Mouse (Mus musculus): ENCODE measurements around the gene Bcap31. TPM values are rescaled to one million over a fixed set of nuclear protein-coding genes. Genes with fewer than 3 reads are reported as not detected.
A peak's percentile ranks its signal among the peaks of the same experiment; 100 is the strongest.
"Not testable (repeated sequence)": the region's sequence is repeated elsewhere in the genome, so short reads cannot be mapped to it uniquely, and the experiment has no call there.

Gene Bcap31
- 1.6 and 1.8 TPM in 2 replicates for polyA plus RNA-seq (2012)

DNA sequence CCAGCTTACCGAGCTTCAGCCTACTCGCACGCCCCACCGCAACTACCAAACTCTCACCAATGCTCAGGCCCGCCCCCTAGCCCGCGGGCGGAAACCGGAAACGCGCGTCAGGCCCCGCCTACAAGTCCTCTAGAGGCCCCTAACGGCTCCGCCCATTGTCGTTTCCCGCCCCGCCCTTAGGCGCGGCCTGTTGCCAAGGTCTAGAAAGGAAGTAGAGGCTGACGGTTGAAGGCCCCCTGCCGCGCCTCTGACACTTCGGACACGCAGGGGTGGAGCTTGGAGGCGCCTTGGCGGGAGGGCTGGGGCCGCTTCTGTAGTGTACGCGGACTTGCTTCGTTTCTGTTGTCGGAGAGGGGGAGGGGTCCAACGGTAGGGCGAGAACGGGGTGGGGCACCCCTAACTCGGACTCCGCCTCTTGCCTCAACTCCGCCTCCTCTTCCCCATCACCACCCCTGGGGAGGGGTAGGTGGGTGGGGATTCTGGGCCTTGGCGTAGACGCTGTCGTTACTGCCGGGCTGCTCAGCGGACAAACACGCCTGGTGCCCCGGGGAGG, at the start of gene Bcap31, which contains the start of gene Abcd1:
TSS of gene Bcap31 (minus strand) at position 67 of the 553 bp plus-strand sequence.
TSS of gene Abcd1 (plus strand) at position 489 of the 553 bp plus-strand sequence.
- Histone ChIP-seq H3K9me3 (ENCODE audit: control insufficient read depth, low read length) (peaks cover 12% of the 10 kb centered on the region), H3K27me3 (ENCODE audit: control insufficient read depth) (peaks cover 7% of the 10 kb centered on the region; the same call in 1 of the 2 replicates), H3K4me3 (replicated peaks) (peak within 1 kb of the TSS; percentile 85), H3K36me3 (ENCODE audit: control insufficient read depth) (peaks cover 32% of the 10 kb centered on the region), H3K4me1 (ENCODE audit: control insufficient read depth) (peaks cover 48% of the 10 kb centered on the region)
- TF ChIP-seq GATA1 (IDR thresholded peaks at IDR 0.05; ENCODE audit: low read length) (no peak), TAL1 (IDR thresholded peaks at IDR 0.05; ENCODE audit: low read length) (no peak)

DNA sequence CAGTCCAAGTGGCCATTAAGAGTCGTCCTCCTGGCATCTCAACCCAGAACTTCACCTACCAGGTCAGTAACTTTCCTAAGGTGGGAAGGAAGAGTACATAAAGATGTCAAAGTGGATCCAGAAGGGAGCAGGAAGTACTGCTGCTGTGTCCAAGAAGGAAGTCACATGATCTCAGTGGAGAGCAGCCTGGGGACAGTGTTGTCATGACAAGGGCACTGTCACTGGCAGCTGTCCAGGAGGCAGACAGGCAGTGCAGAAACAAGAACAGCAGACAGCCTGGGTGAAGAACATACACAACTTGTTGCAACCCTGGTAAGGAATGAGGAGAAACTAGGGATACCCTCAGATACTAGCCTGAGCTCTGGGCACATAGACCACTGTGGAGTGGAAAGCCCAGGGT, 49.3 kb upstream of the Bcap31 start:
- no peaks in the 10 kb centered on the region; the same call in 1 of the 2 replicates for H3K27me3 ChIP-seq (ENCODE audit: control insufficient read depth)
- H3K4me1 ChIP-seq (ENCODE audit: control insufficient read depth): no peaks in the 10 kb centered on the region
- no peaks in the 10 kb centered on the region for H3K9me3 ChIP-seq (ENCODE audit: control insufficient read depth, low read length)
- H3K36me3 ChIP-seq (ENCODE audit: control insufficient read depth): no peaks in the 10 kb centered on the region
- TF ChIP-seq GATA1 (IDR thresholded peaks at IDR 0.05; ENCODE audit: low read length) (no peak), TAL1 (IDR thresholded peaks at IDR 0.05; ENCODE audit: low read length) (no peak)
- no peak overlapping the region for H3K4me3 ChIP-seq (replicated peaks)

DNA sequence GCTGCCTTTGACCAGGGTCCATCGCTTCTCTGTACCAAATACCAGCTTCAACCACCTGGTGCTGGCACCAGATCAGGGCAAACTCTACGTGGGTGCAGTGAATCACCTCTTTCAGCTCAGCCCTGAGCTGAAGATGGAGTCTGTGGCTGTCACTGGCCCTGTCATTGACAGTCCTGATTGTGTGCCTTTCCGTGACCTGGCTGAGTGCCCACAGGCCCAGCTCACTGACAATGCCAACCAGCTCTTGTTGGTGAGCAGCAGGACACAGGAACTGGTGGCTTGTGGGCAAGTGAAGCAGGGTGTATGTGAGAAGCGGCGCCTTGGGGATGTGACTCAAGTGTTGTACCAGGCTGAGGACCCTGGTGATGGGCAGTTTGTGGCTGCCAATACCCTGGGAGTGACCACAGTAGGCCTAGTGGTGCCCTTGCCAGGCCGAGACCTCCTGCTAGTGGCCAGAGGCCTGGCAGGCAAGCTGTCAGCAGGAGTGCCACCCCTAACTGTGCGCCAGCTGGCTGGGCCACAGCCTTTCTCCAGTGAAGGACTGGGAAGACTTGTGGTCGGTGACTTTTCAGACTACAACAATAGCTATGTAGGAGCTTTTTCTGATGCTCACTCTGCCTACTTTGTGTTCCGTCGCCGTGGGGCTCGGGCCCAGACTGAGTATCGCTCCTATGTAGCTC, 42.8 kb upstream of the Bcap31 start:
- H3K4me3 ChIP-seq (replicated peaks): no peak overlapping the region
- H3K4me1 ChIP-seq (ENCODE audit: control insufficient read depth): no peaks in the 10 kb centered on the region
- TF ChIP-seq TAL1 (IDR thresholded peaks at IDR 0.05; ENCODE audit: low read length) (no peak), GATA1 (IDR thresholded peaks at IDR 0.05; ENCODE audit: low read length) (no peak)
- H3K36me3 ChIP-seq (ENCODE audit: control insufficient read depth): no peaks in the 10 kb centered on the region
- peaks cover 5% of the 10 kb centered on the region; the same call in 1 of the 2 replicates for H3K27me3 ChIP-seq (ENCODE audit: control insufficient read depth)
- H3K9me3 ChIP-seq (ENCODE audit: control insufficient read depth, low read length): no peaks in the 10 kb centered on the region

DNA sequence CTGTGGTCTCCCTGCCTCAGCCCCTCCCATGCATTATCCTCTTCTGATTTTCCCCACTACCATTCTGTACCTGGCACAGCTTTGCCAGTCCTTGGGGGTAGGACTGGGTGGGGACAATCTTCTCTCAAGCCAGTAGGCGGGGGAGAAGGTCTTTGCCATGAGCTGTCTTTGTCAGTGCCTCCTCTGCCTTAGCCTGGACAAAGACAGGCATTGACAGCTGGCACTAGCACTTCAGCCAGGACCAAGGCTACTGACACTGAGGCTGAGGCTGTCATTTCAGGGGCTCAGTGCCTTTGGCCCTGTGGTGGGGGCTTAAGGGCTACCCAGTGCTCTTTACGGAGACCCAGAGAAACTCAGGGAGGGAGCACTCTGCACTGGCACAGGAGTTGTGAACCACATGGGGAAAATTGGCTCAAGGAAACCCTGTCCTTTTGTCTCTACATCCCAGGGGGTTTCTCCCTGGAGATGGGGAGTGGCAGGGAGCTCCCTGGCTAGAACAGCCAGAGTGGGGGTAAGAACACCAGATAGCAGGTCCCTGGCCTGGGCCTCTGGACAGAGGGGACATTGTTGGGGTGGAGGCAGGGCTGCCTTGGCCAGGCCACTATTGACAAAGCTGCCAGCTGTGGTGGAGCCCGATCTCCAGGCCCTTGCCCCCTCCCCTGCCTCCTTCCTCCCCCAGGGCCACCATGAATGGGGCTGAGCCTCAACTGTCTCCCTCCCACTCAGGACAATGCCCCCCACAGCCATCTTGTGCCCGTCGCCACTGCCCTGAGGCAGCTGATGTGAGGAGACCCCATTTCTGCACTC, 40.6 kb upstream of the Bcap31 start, which contains the start of gene Plxnb3:
TSS of gene Plxnb3 (plus strand) at position 757 of the 807 bp plus-strand sequence.
- H3K27me3 ChIP-seq (ENCODE audit: control insufficient read depth): peaks cover 5% of the 10 kb centered on the region; the same call in 1 of the 2 replicates
- H3K9me3 ChIP-seq (ENCODE audit: control insufficient read depth, low read length): no peaks in the 10 kb centered on the region
- TF ChIP-seq TAL1 (IDR thresholded peaks at IDR 0.05; ENCODE audit: low read length): no peak
- TF ChIP-seq GATA1 (IDR thresholded peaks at IDR 0.05; ENCODE audit: low read length): no peak
- no peaks in the 10 kb centered on the region for H3K36me3 ChIP-seq (ENCODE audit: control insufficient read depth)
- H3K4me1 ChIP-seq (ENCODE audit: control insufficient read depth): no peaks in the 10 kb centered on the region
- no peak within 1 kb of the TSS for H3K4me3 ChIP-seq (replicated peaks)

DNA sequence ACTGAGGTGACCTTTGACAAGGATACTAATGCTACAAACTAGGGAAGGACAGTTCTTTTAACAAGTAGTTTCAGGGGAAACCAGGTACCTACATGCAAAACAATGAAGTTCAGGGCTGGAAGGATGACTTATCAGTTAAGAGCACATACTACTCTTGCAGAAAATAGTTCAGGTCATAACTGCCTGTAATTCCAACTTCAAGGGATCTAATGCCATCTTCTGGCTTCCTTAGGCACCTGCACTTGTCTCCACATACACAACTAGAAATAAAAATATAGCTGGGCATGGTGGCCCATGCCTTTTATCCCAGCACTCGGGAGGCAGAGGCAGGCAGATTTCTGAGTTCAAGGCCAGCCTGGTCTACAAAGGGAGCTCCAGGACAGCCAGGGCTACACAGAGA, 33.0 kb upstream of the Bcap31 start:
- no peaks in the 10 kb centered on the region for H3K4me1 ChIP-seq (ENCODE audit: control insufficient read depth)
- H3K9me3 ChIP-seq (ENCODE audit: control insufficient read depth, low read length): no peaks in the 10 kb centered on the region

DNA sequence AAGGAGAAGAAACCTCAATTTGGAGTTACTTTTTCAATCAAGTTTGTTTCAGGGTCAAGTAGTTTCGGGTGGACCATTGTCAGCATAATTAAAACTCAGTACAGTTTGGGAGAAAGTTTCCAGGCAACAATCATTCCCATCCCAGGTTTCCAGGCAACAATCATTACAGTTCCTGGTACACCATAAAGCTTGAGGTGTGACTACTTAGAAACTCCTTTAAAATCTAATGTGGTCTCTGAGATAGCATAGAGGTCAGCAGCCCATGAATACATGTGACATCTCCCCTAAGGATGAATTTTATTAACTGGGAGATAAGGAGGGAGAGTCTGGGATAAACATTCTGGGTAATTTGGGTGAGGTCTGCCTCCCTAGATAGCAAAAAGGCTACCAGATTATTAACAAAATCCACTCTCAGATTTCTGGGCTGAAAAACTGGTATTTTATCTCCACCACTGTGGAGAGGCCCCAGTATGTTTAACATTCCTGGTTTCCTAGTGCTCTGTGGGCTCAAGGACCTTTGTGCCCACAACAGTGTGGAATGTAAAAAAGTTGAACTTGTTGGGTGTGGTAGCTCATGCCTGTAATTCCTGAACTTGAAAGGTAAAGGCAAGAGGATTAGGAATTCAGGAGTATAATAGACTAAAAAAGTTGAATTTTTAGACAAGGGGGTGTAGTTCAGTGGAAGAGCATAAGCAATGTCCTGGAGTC, 29.0 kb upstream of the Bcap31 start:
- Histone ChIP-seq H3K36me3 (ENCODE audit: control insufficient read depth) (no peaks in the 10 kb centered on the region), H3K27me3 (ENCODE audit: control insufficient read depth) (no peaks in the 10 kb centered on the region)
- TF ChIP-seq TAL1 (IDR thresholded peaks at IDR 0.05; ENCODE audit: low read length) (no peak), GATA1 (IDR thresholded peaks at IDR 0.05; ENCODE audit: low read length) (no peak)

More for the DNA sequence above, 33.0 kb upstream of the Bcap31 start:
- H3K36me3 ChIP-seq (ENCODE audit: control insufficient read depth): no peaks in the 10 kb centered on the region
- no peak overlapping the region for H3K4me3 ChIP-seq (replicated peaks)
- TF ChIP-seq TAL1 (IDR thresholded peaks at IDR 0.05; ENCODE audit: low read length) (no peak), GATA1 (IDR thresholded peaks at IDR 0.05; ENCODE audit: low read length) (no peak)
- no peaks in the 10 kb centered on the region; the same call in 1 of the 2 replicates for H3K27me3 ChIP-seq (ENCODE audit: control insufficient read depth)

DNA sequence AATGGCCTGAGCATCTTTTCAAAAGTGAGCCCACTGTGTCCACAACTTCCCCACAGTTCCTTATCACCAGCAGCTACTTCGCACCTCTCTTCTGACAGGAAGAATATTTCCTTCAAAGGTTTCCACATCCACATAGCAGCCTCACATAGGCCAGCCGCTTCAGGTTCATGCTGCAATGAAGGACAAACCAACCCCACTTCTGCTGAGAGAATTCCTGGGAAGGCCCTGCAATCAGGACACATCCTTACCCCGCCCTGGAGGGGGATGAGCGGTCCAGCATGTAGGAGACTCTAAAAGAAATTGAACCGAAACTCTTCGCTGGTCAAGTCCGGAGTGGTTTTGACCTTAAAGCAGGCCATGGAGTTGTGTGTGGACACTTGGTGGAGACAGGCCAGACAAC, 23.9 kb upstream of the Bcap31 start:
- H3K4me1 ChIP-seq (ENCODE audit: control insufficient read depth); H3K27me3 ChIP-seq (ENCODE audit: control insufficient read depth); H3K9me3 ChIP-seq (ENCODE audit: control insufficient read depth, low read length); H3K4me3 ChIP-seq (replicated peaks); H3K36me3 ChIP-seq (ENCODE audit: control insufficient read depth): not testable (repeated sequence)

More for the DNA sequence above, 29.0 kb upstream of the Bcap31 start:
- H3K4me1 ChIP-seq (ENCODE audit: control insufficient read depth): no peaks in the 10 kb centered on the region
- H3K4me3 ChIP-seq (replicated peaks): no peak overlapping the region
- H3K9me3 ChIP-seq (ENCODE audit: control insufficient read depth, low read length): no peaks in the 10 kb centered on the region

DNA sequence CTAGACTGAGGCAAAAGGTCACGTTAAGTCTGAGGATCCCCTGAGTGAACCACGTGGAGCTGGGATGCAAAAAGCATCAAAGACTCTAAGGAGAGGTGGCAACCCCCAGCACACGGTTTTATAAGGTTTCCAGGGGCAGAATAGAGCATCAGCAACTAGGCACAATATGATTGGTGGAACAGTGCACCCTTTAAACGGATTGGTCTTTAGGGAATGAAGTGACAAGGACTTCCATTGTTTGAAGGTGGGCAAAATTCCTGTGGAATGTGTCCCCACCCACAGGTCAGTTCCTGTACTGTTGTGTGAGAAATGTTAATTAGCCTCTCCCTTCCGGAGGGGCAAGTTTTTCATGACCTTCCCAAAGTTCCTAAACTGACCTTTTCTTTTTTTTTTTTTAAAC, 23.2 kb upstream of the Bcap31 start:
- Histone ChIP-seq H3K27me3 (ENCODE audit: control insufficient read depth) (no peaks in the 10 kb centered on the region), H3K9me3 (ENCODE audit: control insufficient read depth, low read length) (no peaks in the 10 kb centered on the region), H3K4me3 (replicated peaks) (no peak overlapping the region), H3K4me1 (ENCODE audit: control insufficient read depth) (no peaks in the 10 kb centered on the region), H3K36me3 (ENCODE audit: control insufficient read depth) (peaks cover 3% of the 10 kb centered on the region; the same call in 1 of the 2 replicates)
- no peak for TF ChIP-seq TAL1 (IDR thresholded peaks at IDR 0.05; ENCODE audit: low read length)
- TF ChIP-seq GATA1 (IDR thresholded peaks at IDR 0.05; ENCODE audit: low read length): no peak

Measured in erythroblast, embryonic 14.5 days (primary cell).